ENCODE assay signal across 8 mouse cellular contexts in genomic region chr6:113624989-113625770, GRCm38 (mm10). TPM values are rescaled to one million over a fixed set of nuclear protein-coding genes. Genes with fewer than 3 reads are reported as not detected.
DNase-seq lines count a peak whose midpoint lies in the region; ATAC-seq and TF ChIP-seq lines count a peak whose summit lies in the region.

No protein-coding gene starts in this region.

- peak overlapping the region; percentile 91; the same call in 1 of the 2 replicates for H3K9ac ChIP-seq in ES-E14 (ENCODE audit: insufficient read depth, low read depth, low read length, poor library complexity, severe bottlenecking)
- peak overlapping the region; percentile 82 for H3K9ac ChIP-seq in forebrain, embryonic 12.5 days
- H3K9ac ChIP-seq in neural tube, embryonic 13.5 days: peak overlapping the region; percentile 90

- ATAC-seq in forebrain, embryonic 12.5 days (ENCODE audit: low FRiP score): no peak
- ATAC-seq in neural tube, embryonic 13.5 days (ENCODE audit: low read depth): no peak

- in situ Hi-C loops in ES-E14 (cut with MboI; ENCODE audit: low sequenced_read_pairs in 2 of 2, unreplicated experiment in 2 of 2): no loop called here

- no peaks in the 10 kb centered on the region for H3K4me1 ChIP-seq in ES-E14 (ENCODE audit: control insufficient read depth in 2 of 2, insufficient read depth in 2 of 2, low read length in 2 of 2, poor library complexity in 1 of 2)
- peaks cover 19% of the 10 kb centered on the region for H3K4me1 ChIP-seq in forebrain, embryonic 12.5 days
- peaks cover 20% of the 10 kb centered on the region for H3K4me1 ChIP-seq in neural tube, embryonic 13.5 days (replicated peaks)

- intact Hi-C loops in heart, postnatal 25 days (cut with DNase I): loop anchor here (2.0 kb wide), 2 partner anchors 14 to 20 kb away; partner anchors contain the start of genes Brk1 and Irak2

- peak overlapping the region; percentile 55 for H3K4me2 ChIP-seq in forebrain, embryonic 12.5 days
- peak overlapping the region; percentile 83 for H3K4me2 ChIP-seq in neural tube, embryonic 13.5 days

- peak; percentile 94 for DNase-seq in heart, adult 11 months
- no peak for DNase-seq in heart, postnatal 25 days (ENCODE audit: low spot score)
- no peak for DNase-seq in ES-E14 (ENCODE audit: low read depth, low spot score)
- peak; percentile 17 to 40 for DNase-seq in kidney, postnatal 4 days
- DNase-seq in T-cell, adult 2 months (ENCODE audit: low spot score): no peak
- DNase-seq in frontal cortex, postnatal 36 days (ENCODE audit: low spot score in 2 of 2): no peak

- peak overlapping the region in 1 of 2 experiments; percentile 88; a peak in 1 of 4 replicates for H3K4me3 ChIP-seq in ES-E14 (ENCODE audit: insufficient read depth in 1 of 2, low read depth in 1 of 2, low read length in 2 of 2, poor library complexity in 1 of 2, severe bottlenecking in 1 of 2)
- H3K4me3 ChIP-seq in forebrain, embryonic 12.5 days (replicated peaks): peak overlapping the region; percentile 73
- H3K4me3 ChIP-seq in neural tube, embryonic 13.5 days: peak overlapping the region; percentile 75

- H3K27ac ChIP-seq in ES-E14 (ENCODE audit: insufficient read depth, low read depth, low read length, poor library complexity, severe bottlenecking): no peak overlapping the region
- H3K27ac ChIP-seq in forebrain, embryonic 12.5 days: no peak overlapping the region
- no peak overlapping the region for H3K27ac ChIP-seq in neural tube, embryonic 13.5 days (replicated peaks)

- H3K9me3 ChIP-seq in ES-E14 (ENCODE audit: control insufficient read depth, insufficient read depth, low read depth, low read length): no peaks in the 10 kb centered on the region
- no peaks in the 10 kb centered on the region for H3K9me3 ChIP-seq in forebrain, embryonic 12.5 days
- H3K9me3 ChIP-seq in neural tube, embryonic 13.5 days: no peaks in the 10 kb centered on the region

- H3K36me3 ChIP-seq in ES-E14 (ENCODE audit: control insufficient read depth, insufficient read depth, low read length, poor library complexity, severe bottlenecking): peaks cover 13% of the 10 kb centered on the region
- peaks cover 30% of the 10 kb centered on the region for H3K36me3 ChIP-seq in forebrain, embryonic 12.5 days (replicated peaks)
- H3K36me3 ChIP-seq in neural tube, embryonic 13.5 days: peaks cover 28% of the 10 kb centered on the region

- H3K27me3 ChIP-seq in forebrain, embryonic 12.5 days: no peaks in the 10 kb centered on the region
- no peaks in the 10 kb centered on the region for H3K27me3 ChIP-seq in neural tube, embryonic 13.5 days

- 50% methylated on average over 5 of the region's 5 CpGs for WGBS in forebrain, embryonic 12.5 days
- WGBS in neural tube, embryonic 13.5 days: 45% methylated on average over 5 of the region's 5 CpGs

TF ChIP-seq in ES-E14, 5 proteins besides CTCF, POLR2A, EP300 and RAD21:
- TF ChIP-seq HCFC1 (IDR thresholded peaks at IDR 0.05; ENCODE audit: borderline replicate concordance, insufficient read depth, low read length) (no peak), CHD2 (IDR thresholded peaks at IDR 0.05; ENCODE audit: low read depth, low read length) (no peak), ZNF384 (IDR thresholded peaks at IDR 0.05; ENCODE audit: low read depth, low read length) (no peak), MAFK (IDR thresholded peaks at IDR 0.05; ENCODE audit: insufficient read depth, low read depth, low read length) (no peak), ZC3H11A (IDR thresholded peaks at IDR 0.05; ENCODE audit: borderline replicate concordance, low read depth, low read length) (no peak)

RNA-seq across cellular contexts. Expression of gene Vhl, which starts 1.4 kb away (rescaled TPM):
- total RNA-seq in heart, postnatal 25 days (2021): 10 to 100 TPM; 10.7 to 11.7 TPM
- total RNA-seq in ES-E14 (2012; rRNA removed): 13.2 and 13.9 TPM in 2 replicates
- 54.9 and 61.8 TPM in 2 replicates for polyA plus RNA-seq in forebrain, embryonic 12.5 days (2016; fragmentation: Nextera tagmentation; extraction: Ambion mirVana)
- polyA plus RNA-seq in neural tube, embryonic 13.5 days (2015; fragmentation: Nextera tagmentation; extraction: Ambion mirVana): 65.9 and 66.8 TPM in 2 replicates

RNA-seq across cellular contexts. Expression of gene Irak2, which starts 13.1 kb away (rescaled TPM):
- total RNA-seq in heart, postnatal 25 days (2021): 10 to 100 TPM in 1 of 2 experiments, 1 to 10 TPM in 1; 9.7 to 10.6 TPM
- 12.6 and 22.0 TPM in 2 replicates for total RNA-seq in ES-E14 (2012; rRNA removed)
- 0.63 and 1.6 TPM in 2 replicates for polyA plus RNA-seq in forebrain, embryonic 12.5 days (2016; fragmentation: Nextera tagmentation; extraction: Ambion mirVana)
- 2.5 and 2.7 TPM in 2 replicates for polyA plus RNA-seq in neural tube, embryonic 13.5 days (2015; fragmentation: Nextera tagmentation; extraction: Ambion mirVana)

RNA-seq across cellular contexts. Expression of gene Brk1, which starts 20.6 kb away (rescaled TPM):
- total RNA-seq in heart, postnatal 25 days (2021): 10 to 100 TPM; 70.0 to 70.9 TPM
- total RNA-seq in ES-E14 (2012; rRNA removed): 81.8 and 113 TPM in 2 replicates
- 189 and 194 TPM in 2 replicates for polyA plus RNA-seq in forebrain, embryonic 12.5 days (2016; fragmentation: Nextera tagmentation; extraction: Ambion mirVana)
- 241 and 242 TPM in 2 replicates for polyA plus RNA-seq in neural tube, embryonic 13.5 days (2015; fragmentation: Nextera tagmentation; extraction: Ambion mirVana)

RNA-seq across cellular contexts. Expression of gene Fancd2os, which starts 24.7 kb away (rescaled TPM):
- total RNA-seq in heart, postnatal 25 days (2021): not detected
- 0.45 and 1.0 TPM in 2 replicates for total RNA-seq in ES-E14 (2012; rRNA removed)
- polyA plus RNA-seq in forebrain, embryonic 12.5 days (2016; fragmentation: Nextera tagmentation; extraction: Ambion mirVana): 0.28 and 0.35 TPM in 2 replicates
- 0.18 TPM in 1 of 2 replicates, not detected in the other for polyA plus RNA-seq in neural tube, embryonic 13.5 days (2015; fragmentation: Nextera tagmentation; extraction: Ambion mirVana)

Comparison
In these comparisons a context has a peak if more than half of its experiments do, and no peak if none do; other contexts are left out.
1. DNase-seq: peak in heart, adult 11 months (single experiment) and kidney, postnatal 4 days (2 of 2); none in heart, postnatal 25 days (single experiment), ES-E14 (single experiment), T-cell, adult 2 months (single experiment) and frontal cortex, postnatal 36 days (0 of 2).
2. Peak in every context shown above with its lines, with median percentiles within 50 percentile points of each other: H3K9ac ChIP-seq.